Mouse (Mus musculus) T-helper 1 cell (primary cell): ENCODE data around the gene Ebp.

Source experiments
- in situ Hi-C: fragments of 300-600 bp; cut with MboI, MseI; formaldehyde crosslinking; loops from one replicate; pipeline ENCODE4 v1.15.1; 2025; ENCODE audit warnings: high pct_unique_total_duplicates

Ebp gene

DNA sequence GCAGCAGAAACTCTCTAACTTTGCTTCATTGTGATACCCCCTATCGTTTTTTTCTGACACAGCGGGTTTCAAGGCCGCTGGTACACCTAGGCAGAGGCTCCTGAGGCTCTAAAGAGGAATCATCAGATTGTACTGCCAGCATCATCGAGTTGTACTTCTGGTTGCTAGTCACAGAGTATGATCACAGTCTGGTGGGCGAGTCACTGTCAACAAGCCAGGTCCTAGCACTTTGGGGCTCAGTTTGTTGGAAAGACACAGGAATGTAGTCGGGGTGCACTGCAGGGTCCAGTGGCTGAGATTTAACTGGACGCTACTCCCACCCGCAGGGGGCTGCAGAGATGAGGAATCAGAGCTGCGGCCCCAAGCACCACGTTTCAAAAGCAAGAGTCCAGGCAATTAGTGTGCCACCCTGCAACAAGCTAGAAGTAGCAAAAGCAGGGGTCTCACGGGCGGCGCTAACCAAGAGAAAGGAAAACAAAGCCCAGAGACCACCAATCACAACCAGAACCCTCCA is 1.1 kb downstream of the Ebp start:
- in situ Hi-C loops: no loop called here

DNA sequence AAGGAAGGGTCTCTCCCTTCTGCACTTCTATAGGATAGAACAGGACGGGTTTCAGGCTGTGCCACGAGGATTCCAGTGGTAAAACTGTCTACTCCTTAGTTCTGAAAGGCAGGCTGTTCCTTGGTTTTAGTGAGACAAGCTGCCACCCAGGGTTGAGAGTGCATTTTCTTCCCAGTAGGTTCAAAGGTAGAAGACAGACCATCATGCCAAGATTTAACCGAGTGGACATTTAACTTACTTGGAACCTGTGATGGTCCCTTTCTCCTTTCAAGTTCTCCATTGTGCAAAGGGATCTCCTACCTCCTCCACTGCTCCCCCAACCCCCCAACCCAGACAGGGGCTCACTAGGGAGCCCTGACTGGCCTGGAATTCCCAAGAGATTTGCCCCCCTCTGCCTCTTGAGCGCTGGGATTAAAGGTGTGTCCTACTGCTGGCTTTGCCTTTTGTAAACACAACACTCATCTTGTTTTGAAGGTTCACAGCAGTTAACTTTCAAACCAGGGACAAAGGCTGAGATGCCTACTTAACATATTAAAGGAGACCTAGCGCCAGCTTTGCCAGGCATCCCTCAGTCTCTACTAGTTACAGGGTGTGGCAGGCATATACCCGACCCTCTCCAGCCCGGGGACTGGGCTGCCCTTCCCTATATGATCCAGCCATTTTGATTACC is 10.3 kb downstream of the Ebp start:
- in situ Hi-C loops: loop anchor here (5.0 kb wide), 1 partner anchor 69 kb away; the partner anchor contains the start of gene Ftsj1

- in situ Hi-C loops: loop anchor here (5.0 kb wide), 1 partner anchor 73 kb away; the partner anchor contains the start of gene Ftsj1
Observed at GRCm38 (mm10) chrX:8179646-8180045, 13.7 kb downstream of the Ebp start.

DNA sequence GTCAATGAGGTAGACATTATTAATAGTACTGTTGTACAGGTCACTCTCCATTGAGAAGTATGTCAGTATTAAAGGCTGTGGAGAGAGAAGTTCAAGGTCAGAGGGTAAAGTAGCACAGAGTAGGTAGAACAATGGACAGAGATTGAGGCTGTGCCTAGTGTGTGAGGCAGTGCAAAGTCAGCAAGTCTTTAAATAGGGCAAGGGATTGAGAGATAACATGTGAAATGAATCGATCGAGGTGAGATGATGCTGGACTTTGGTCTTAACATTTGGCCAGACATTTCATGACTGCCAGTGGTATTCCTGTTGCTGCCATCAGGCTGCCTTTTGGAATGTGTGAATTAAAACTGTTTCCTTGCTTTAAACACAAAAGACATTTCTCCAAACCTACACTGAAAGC is 14.4 kb downstream of the Ebp start:
- in situ Hi-C loops: no loop called here

GRCm38 (mm10) chrX:8175504-8176385 is 17.6 kb downstream of the Ebp start, which contains the start of gene Tbc1d25:
Gene Tbc1d25 (minus strand): TSS chrX:8176181.
- in situ Hi-C loops: no loop called here

- in situ Hi-C loops: no loop called here
Observed at GRCm38 (mm10) chrX:8175169-8175503, 18.2 kb downstream of the Ebp start.

GRCm38 (mm10) chrX:8167716-8168647 is 25.3 kb downstream of the Ebp start:
- in situ Hi-C loops: no loop called here

GRCm38 (mm10) chrX:8164471-8164870 is 28.8 kb downstream of the Ebp start:
- in situ Hi-C loops: no loop called here

DNA sequence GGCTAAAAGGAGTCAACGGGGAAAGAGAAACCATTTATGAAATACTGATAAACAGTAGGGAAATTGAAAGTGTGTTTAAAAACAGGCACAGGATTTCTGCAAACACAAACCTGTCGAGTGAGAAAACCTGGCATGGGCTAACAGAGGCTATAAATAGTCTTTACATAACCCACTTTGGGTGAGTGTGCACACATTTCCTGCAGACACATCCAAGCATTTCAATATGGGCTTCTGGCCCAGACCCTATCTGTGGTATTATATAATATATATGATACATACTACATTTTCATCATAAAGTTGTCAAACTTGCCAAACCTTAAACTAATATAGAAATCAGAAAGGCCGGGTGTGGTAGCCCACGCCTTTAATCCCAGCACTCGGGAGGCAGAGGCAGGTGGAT is 30.2 kb downstream of the Ebp start:
- in situ Hi-C loops: no loop called here

GRCm38 (mm10) chrX:8145153-8145991 is 47.9 kb downstream of the Ebp start, which contains the start of gene Rbm3:
Gene Rbm3 (minus strand): TSS chrX:8145880.
- in situ Hi-C loops: no loop called here

GRCm38 (mm10) chrX:8143750-8144149 is 49.6 kb downstream of the Ebp start:
- in situ Hi-C loops: no loop called here

GRCm38 (mm10) chrX:8142948-8143347 is 50.4 kb downstream of the Ebp start:
- in situ Hi-C loops: no loop called here

- in situ Hi-C loops: no loop called here
Observed at GRCm38 (mm10) chrX:8141058-8141457, 52.3 kb downstream of the Ebp start.

DNA sequence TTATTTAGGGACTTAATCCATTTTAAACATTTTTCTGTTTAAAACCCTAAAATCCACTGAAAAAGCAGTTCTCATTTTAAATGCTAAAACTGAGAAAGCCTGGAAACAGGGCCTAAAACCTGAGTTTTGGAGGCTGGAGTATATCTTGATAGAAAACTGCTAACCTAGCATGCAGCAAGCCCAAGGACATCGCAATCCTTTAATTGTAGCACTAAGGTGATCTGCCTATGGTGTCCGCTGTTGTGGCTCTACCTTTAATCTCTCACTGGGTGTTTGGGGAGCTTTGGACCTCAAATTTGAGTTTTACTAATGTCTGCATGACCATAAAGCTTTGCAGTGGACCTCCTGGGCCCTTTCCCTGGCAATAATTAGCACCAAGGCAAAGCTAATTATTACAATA is 52.9 kb downstream of the Ebp start:
- in situ Hi-C loops: no loop called here

DNA sequence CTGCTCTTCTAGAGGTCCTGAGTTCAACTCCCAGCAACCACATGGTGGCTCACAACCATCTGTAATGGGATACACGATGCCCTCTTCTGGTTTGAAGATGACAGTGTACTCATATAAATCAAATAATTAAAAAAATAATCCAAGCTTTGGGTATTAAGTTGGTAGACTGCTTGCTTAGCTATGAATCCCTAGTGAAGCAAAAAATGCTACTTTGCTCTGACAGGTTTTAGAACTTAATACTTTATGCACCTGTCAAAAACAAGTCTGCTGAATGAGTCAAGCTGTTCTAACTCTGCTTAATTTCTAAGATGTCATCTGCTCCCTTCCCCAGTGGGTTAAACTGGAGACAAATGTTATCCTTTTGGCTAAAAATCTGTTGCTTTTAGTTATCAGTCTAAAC is 53.8 kb downstream of the Ebp start:
- in situ Hi-C loops: no loop called here

- in situ Hi-C loops: no loop called here
Observed at GRCm38 (mm10) chrX:8135886-8136285, 57.4 kb downstream of the Ebp start.
